Mouse (Mus musculus) granulocyte monocyte progenitor cell, adult 5-6 weeks (primary cell): Measurements from ENCODE around the gene Btbd2. TPM values are rescaled to one million over a fixed set of nuclear protein-coding genes. Genes with fewer than 3 reads are reported as not detected.
"Not testable (repeated sequence)": the region's sequence is repeated elsewhere in the genome, so short reads cannot be mapped to it uniquely, and the experiment has no call there.

ENCODE experiments used
- ATAC-seq: replicated peaks from 2 replicates; pipeline ENCODE4 v1.8.0; 2016; ENCODE audit warnings: mild to moderate bottlenecking, moderate TSS enrichment, inconsistent platforms; ENCODE audit not compliant: poor library complexity, severe bottlenecking
- total RNA-seq, 2 experiments: library from RNA; stranded (forward) in 1 of 2; stranded (reverse) in 1 of 2; fragments of 200-712, 200-1000 nt in 1 of 2; fragments of >200 nt in 1 of 2; fragmentation: Nextera tagmentation in 1 of 2; gene quantifications; 2 replicates each; pipeline ENCODE4 v1.2.3; 2014 to 2017

Btbd2 gene
- total RNA-seq, 2 experiments from 2014 or later, result 26.1 to 34.8 TPM

DNA sequence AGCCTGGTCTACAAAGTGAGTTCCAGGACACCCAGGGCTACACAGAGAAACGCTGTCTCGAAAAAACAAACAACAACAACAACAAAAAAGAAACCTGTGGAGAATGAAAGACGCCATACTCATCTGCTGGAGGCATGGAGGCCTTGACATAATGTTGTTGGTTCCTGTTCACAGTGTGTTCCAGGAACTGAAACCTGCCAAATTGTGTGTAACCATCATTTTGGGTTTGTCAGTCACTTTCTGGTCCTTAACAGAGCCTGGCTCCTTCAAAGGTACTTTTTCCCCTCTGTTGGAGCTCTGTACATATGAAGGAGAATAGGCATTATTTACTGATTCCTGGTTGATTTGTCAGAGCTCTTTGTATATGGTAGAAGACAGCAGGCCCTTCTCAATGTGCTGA is 45.0 kb downstream of the Btbd2 start:
- ATAC-seq, result 0 out of 2 replicates have a peak, but pooled peaks have one; percentile 43

- ATAC-seq, result peak; percentile 65
These were observed 45.8 kb downstream of the Btbd2 start for GRCm38 (mm10) chr10:80611024-80611423.

- ATAC-seq, result no peak
These were observed 46.6 kb downstream of the Btbd2 start for GRCm38 (mm10) chr10:80610116-80610785.

DNA sequence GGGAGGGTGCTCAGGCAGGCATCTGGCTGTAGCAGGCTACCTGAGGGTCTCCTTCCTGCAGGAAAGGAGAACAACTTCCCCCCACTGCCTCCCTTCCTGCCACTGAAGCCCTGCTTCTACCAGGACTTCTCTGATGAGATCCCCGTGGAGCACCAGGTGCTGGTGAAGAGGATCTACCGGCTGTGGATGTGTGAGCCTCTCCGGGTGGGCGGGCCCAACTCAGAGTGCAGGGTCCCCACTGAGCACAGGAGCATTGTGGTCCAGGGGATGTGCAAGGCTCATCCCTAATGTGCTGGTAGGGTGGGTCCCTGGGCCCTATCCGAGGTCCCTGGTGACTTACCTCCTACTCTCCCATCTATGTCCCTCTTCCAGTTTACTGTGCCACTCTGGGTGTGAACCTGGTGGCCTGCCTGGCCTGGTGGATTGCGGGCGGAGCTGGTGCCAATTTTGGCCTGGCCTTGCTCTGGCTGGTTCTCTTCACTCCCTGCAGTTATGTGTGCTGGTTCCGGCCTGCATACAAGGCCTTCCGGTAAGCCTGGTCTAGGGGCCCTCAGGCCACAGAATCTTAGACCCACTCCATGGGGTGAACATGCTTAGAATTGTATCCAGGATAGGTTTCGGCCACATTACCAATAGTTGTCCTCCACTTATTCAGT is 47.5 kb downstream of the Btbd2 start:
- ATAC-seq, result no peak

DNA sequence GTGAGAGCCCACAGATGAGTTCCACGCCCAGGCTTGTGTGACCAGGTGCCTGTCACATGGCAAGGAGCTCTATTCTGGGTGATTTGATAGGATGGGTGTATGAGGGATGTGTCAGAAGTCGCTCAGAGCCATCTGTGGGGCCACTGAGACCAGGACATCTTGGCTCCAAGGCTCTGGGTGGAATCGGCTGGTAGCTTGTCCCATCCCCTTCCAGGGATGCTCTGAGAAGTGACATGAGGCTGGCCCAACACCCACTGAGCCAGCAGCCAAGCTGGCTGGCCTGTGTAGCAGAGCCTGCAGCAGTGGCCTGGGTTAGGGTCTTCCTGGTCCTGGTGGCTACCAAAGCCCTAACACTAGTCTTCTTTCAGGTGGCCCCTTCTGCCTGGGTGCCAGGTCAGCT is 48.4 kb downstream of the Btbd2 start:
- ATAC-seq, result no peak

- no peak for ATAC-seq
These were observed 50.0 kb downstream of the Btbd2 start for GRCm38 (mm10) chr10:80606737-80607350.

DNA sequence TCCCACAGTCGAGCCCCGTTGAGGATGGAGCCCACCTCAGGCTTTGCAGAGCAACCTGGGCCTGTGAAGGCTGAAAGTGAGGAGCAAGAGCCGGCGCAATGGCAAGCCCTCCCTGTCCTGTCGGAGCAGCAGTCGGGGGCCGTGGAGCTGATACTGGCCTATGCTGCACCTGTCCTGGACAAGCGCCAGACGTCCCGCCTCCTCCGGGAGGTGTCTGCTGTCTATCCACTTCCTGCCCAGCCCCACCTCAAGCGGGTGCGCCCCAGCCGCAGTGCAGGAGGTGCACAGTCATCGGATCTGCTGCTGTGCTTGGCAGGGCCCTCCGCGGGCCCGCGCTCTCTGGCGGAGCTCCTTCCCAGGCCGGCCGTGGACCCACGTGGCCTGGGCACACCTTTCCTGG is 50.6 kb downstream of the Btbd2 start:
- ATAC-seq, result no peak

GRCm38 (mm10) chr10:80605721-80606120 is 51.1 kb downstream of the Btbd2 start, which contains the start of gene Gm49322:
Gm49322 (plus strand) TSS chr10:80606021.
- ATAC-seq, result not testable (repeated sequence)

- no peak for ATAC-seq
These were observed 51.9 kb downstream of the Btbd2 start for GRCm38 (mm10) chr10:80604988-80605387.

DNA sequence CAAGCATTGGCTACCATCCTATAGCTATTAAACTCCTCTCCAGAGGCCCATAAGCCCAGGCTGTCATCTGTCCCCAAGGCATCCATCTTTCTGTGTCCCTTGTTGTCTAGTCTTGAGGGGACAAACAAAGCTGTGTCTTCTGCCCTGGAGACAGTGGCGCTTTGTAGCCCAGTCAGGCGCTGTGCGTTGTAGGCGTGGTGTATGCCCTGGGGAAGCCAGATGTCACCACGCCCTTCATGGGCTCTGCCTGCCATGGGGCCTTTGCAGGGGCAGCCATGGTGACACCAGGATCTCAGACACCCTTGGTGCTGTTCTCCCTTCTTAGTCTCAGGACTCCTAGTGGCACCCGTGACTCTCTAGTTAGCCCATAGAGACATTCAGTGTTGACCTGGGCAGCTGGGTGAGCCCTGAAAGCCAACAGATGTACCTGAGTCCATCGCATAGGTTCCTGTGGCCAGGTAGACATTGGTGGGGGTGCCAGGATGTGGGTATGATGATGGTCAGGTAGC is 52.8 kb downstream of the Btbd2 start:
- no peak for ATAC-seq

GRCm38 (mm10) chr10:80603364-80603763 is 53.5 kb downstream of the Btbd2 start:
- no peak for ATAC-seq

GRCm38 (mm10) chr10:80602698-80603325 is 54.1 kb downstream of the Btbd2 start, which contains the start of the genes Scamp4 and Adat3:
Scamp4 (plus strand) TSS chr10:80602872.
Adat3 (plus strand) TSS chr10:80602880.
- ATAC-seq, result peak; percentile 92

DNA sequence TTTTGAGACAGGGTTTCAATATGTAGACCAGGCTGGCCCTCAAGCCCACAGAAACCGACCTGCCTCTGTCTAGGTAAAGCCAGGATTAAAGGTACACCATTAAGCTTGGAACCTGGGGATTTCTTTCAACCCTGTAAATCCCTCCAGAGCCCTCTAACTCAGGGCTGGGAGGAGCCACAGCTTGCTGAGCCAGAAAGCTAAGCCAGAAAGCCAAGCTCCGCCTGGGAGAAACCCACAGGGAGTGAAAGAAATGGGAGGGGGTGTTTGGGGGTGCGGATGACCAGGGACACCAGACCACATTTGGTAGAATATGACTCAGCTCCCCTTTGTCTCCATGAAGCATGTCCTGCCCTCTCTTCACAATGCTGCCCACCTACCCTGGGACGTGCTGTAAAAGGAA is 60.6 kb downstream of the Btbd2 start:
- no peak for ATAC-seq

Other genes starting within 250 kb of the Btbd2 start
- 33.8 and 55.2 TPM in 2 replicates for gene Tcf3, start 223.4 kb downstream of the Btbd2 start, total RNA-seq (2014; fragmentation: Nextera tagmentation)
- 30.7 and 48.4 TPM in 2 replicates for gene Tcf3, start 223.4 kb downstream of the Btbd2 start, total RNA-seq (2017)
- gene Onecut3, start 162.2 kb downstream of the Btbd2 start, total RNA-seq (2014; fragmentation: Nextera tagmentation), result not detected in 2 replicates
- gene Onecut3, start 162.2 kb downstream of the Btbd2 start, total RNA-seq (2017), result not detected in 2 replicates
- gene Atp8b3, start 117.9 kb downstream of the Btbd2 start, total RNA-seq (2014; fragmentation: Nextera tagmentation), result 0.64 TPM in 1 of 2 replicates, not detected in the other
- gene Atp8b3, start 117.9 kb downstream of the Btbd2 start, total RNA-seq (2017), result not detected in 2 replicates
- 43.7 and 48.2 TPM in 2 replicates for gene Rexo1, start 95.5 kb downstream of the Btbd2 start, total RNA-seq (2014; fragmentation: Nextera tagmentation)
- 17.5 and 28.8 TPM in 2 replicates for gene Rexo1, start 95.5 kb downstream of the Btbd2 start, total RNA-seq (2017)
- 9.3 and 10.1 TPM in 2 replicates for gene Klf16, start 79.8 kb downstream of the Btbd2 start, total RNA-seq (2014; fragmentation: Nextera tagmentation)
- gene Klf16, start 79.8 kb downstream of the Btbd2 start, total RNA-seq (2017), result 2.8 and 6.8 TPM in 2 replicates
- 27.7 and 36.2 TPM in 2 replicates for gene Abhd17a, start 66.7 kb downstream of the Btbd2 start, total RNA-seq (2014; fragmentation: Nextera tagmentation)
- gene Abhd17a, start 66.7 kb downstream of the Btbd2 start, total RNA-seq (2017), result 24.2 and 33.5 TPM in 2 replicates
- gene Scamp4, start 54.2 kb downstream of the Btbd2 start, total RNA-seq (2014; fragmentation: Nextera tagmentation), result 40.5 and 72.3 TPM in 2 replicates
- gene Scamp4, start 54.2 kb downstream of the Btbd2 start, total RNA-seq (2017), result 10.7 and 11.4 TPM in 2 replicates
- gene Adat3, start 54.2 kb downstream of the Btbd2 start, total RNA-seq (2014; fragmentation: Nextera tagmentation), result 0.79 TPM in 1 of 2 replicates, not detected in the other
- 0.34 and 0.67 TPM in 2 replicates for gene Adat3, start 54.2 kb downstream of the Btbd2 start, total RNA-seq (2017)
- 3.1 TPM in 1 of 2 replicates, not detected in the other for gene Gm49322, start 51.0 kb downstream of the Btbd2 start, total RNA-seq (2014; fragmentation: Nextera tagmentation)
- gene Gm49322, start 51.0 kb downstream of the Btbd2 start, total RNA-seq (2017), result 0.39 TPM in 1 of 2 replicates, not detected in the other
- 47.7 and 65.2 TPM in 2 replicates for gene Csnk1g2, start 34.2 kb downstream of the Btbd2 start, total RNA-seq (2014; fragmentation: Nextera tagmentation)
- gene Csnk1g2, start 34.2 kb downstream of the Btbd2 start, total RNA-seq (2017), result 112 and 127 TPM in 2 replicates
- 49.2 and 63.3 TPM in 2 replicates for gene Mknk2, start 21.0 kb upstream of the Btbd2 start, total RNA-seq (2014; fragmentation: Nextera tagmentation)
- 37.7 and 58.0 TPM in 2 replicates for gene Mknk2, start 21.0 kb upstream of the Btbd2 start, total RNA-seq (2017)
- 34.1 and 37.2 TPM in 2 replicates for gene Mob3a, start 44.9 kb upstream of the Btbd2 start, total RNA-seq (2014; fragmentation: Nextera tagmentation)
- 34.2 and 59.8 TPM in 2 replicates for gene Mob3a, start 44.9 kb upstream of the Btbd2 start, total RNA-seq (2017)
- 9.0 and 17.3 TPM in 2 replicates for gene Izumo4, start 45.1 kb upstream of the Btbd2 start, total RNA-seq (2014; fragmentation: Nextera tagmentation)
- 7.1 and 7.8 TPM in 2 replicates for gene Izumo4, start 45.1 kb upstream of the Btbd2 start, total RNA-seq (2017)
- gene Ap3d1, start 85.2 kb upstream of the Btbd2 start, total RNA-seq (2014; fragmentation: Nextera tagmentation), result 43.2 and 47.8 TPM in 2 replicates
- gene Ap3d1, start 85.2 kb upstream of the Btbd2 start, total RNA-seq (2017), result 34.5 and 42.2 TPM in 2 replicates
- gene Dot1l, start 98.1 kb upstream of the Btbd2 start, total RNA-seq (2014; fragmentation: Nextera tagmentation), result 41.6 and 52.6 TPM in 2 replicates
- 9.7 and 13.4 TPM in 2 replicates for gene Dot1l, start 98.1 kb upstream of the Btbd2 start, total RNA-seq (2017)
- gene Sf3a2, start 141.1 kb upstream of the Btbd2 start, total RNA-seq (2014; fragmentation: Nextera tagmentation), result 88.0 and 106 TPM in 2 replicates
- 13.8 and 18.3 TPM in 2 replicates for gene Sf3a2, start 141.1 kb upstream of the Btbd2 start, total RNA-seq (2017)
- 99.1 and 108 TPM in 2 replicates for gene Plekhj1, start 141.6 kb upstream of the Btbd2 start, total RNA-seq (2014; fragmentation: Nextera tagmentation)
- gene Plekhj1, start 141.6 kb upstream of the Btbd2 start, total RNA-seq (2017), result 33.0 and 33.7 TPM in 2 replicates
- not detected in 2 replicates for gene Amh, start 148.2 kb upstream of the Btbd2 start, total RNA-seq (2014; fragmentation: Nextera tagmentation)
- gene Amh, start 148.2 kb upstream of the Btbd2 start, total RNA-seq (2017), result 0.15 TPM in 1 of 2 replicates, not detected in the other
- not detected in 2 replicates for gene Jsrp1, start 156.4 kb upstream of the Btbd2 start, total RNA-seq (2014; fragmentation: Nextera tagmentation)
- not detected in 2 replicates for gene Jsrp1, start 156.4 kb upstream of the Btbd2 start, total RNA-seq (2017)
- 1,332 and 1,363 TPM in 2 replicates for gene Oaz1, start 169.6 kb upstream of the Btbd2 start, total RNA-seq (2014; fragmentation: Nextera tagmentation)
- 324 and 374 TPM in 2 replicates for gene Oaz1, start 169.6 kb upstream of the Btbd2 start, total RNA-seq (2017)
- gene Lingo3, start 187.0 kb upstream of the Btbd2 start, total RNA-seq (2014; fragmentation: Nextera tagmentation), result 0.21 TPM in 1 of 2 replicates, not detected in the other
- gene Lingo3, start 187.0 kb upstream of the Btbd2 start, total RNA-seq (2017), result 0.15 TPM in 1 of 2 replicates, not detected in the other
- gene Lsm7, start 198.1 kb upstream of the Btbd2 start, total RNA-seq (2014; fragmentation: Nextera tagmentation), result 207 and 210 TPM in 2 replicates
- gene Lsm7, start 198.1 kb upstream of the Btbd2 start, total RNA-seq (2017), result 378 and 439 TPM in 2 replicates
- 15.2 and 20.9 TPM in 2 replicates for gene Sppl2b, start 198.2 kb upstream of the Btbd2 start, total RNA-seq (2014; fragmentation: Nextera tagmentation)
- 12.2 and 14.1 TPM in 2 replicates for gene Sppl2b, start 198.2 kb upstream of the Btbd2 start, total RNA-seq (2017)
- not detected in 2 replicates for gene Tmprss9, start 214.8 kb upstream of the Btbd2 start, total RNA-seq (2014; fragmentation: Nextera tagmentation)
- gene Tmprss9, start 214.8 kb upstream of the Btbd2 start, total RNA-seq (2017), result not detected in 2 replicates
- 145 and 158 TPM in 2 replicates for gene Timm13, start 243.9 kb upstream of the Btbd2 start, total RNA-seq (2014; fragmentation: Nextera tagmentation)
- 38.2 and 50.4 TPM in 2 replicates for gene Timm13, start 243.9 kb upstream of the Btbd2 start, total RNA-seq (2017)